Mouse (Mus musculus) CD4-positive naive resting alpha-beta T cell, adult 76 days (primary cell): Measurements from ENCODE around the gene Utp14a. TPM values are rescaled to one million over a fixed set of nuclear protein-coding genes. Genes with fewer than 3 reads are reported as not detected.

Source experiments
- total RNA-seq: library from RNA; stranded (reverse); gene quantifications from one replicate; pipeline ENCODE4 v1.2.4, GENCODE M21; 2023

The Utp14a gene
- total RNA-seq: 42.5 TPM

GRCm38 (mm10) chrX:48256468-48257007 is at the start of gene Utp14a:
Utp14a (plus strand) TSS chrX:48256862.

DNA sequence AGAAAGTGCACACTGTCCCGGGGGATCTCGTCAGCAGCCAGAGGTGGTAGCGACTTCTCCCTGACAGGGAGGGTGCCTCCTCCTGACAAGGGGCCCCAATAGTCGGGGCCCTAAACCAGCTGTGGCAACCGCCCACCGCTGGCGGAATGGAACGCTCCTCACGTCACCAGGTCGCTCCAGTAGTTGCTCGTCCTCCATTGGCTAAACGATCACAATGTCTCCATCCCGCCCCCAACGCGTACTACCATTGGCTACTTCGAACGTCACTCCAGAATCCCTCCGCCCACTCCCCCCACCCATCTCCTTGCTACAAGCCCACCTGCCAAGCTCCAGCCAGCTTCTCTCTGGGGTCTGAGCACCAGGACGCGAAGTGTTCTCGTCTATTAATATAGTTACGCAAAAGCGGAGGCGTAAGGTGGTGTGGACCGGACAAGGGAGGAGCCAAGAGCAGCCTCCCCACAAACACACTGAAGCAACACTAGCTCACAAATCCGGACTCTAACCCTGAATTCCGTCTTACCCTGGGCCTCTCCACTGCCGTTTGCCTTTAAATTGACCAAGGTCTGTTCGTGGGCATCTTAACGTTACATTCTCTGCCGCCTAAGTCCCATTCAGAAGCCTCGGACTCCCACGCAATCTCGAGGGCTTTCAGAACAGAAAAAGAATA is 48.0 kb upstream of the Utp14a start, which contains the start of gene Zdhhc9:
Gene Zdhhc9, minus strand, starts transcription at position 360 of the 667 bp plus-strand sequence.

Other genes starting within 250 kb of the Utp14a start
- gene Apln, start 222.0 kb upstream of the Utp14a start, total RNA-seq: 0.53 TPM
- not detected for gene Xpnpep2, start 148.1 kb upstream of the Utp14a start, total RNA-seq
- gene Sash3, start 110.4 kb upstream of the Utp14a start, total RNA-seq: 144 TPM
- gene Zdhhc9, start 48.0 kb upstream of the Utp14a start, total RNA-seq: 30.6 TPM
- 11.5 TPM for gene Bcorl1, start 84.5 kb downstream of the Utp14a start, total RNA-seq
- gene Elf4, start 206.3 kb downstream of the Utp14a start, total RNA-seq: 100 TPM